Comparison of ENCODE assay signal across 8 mouse cellular contexts in the genomic region with DNA sequence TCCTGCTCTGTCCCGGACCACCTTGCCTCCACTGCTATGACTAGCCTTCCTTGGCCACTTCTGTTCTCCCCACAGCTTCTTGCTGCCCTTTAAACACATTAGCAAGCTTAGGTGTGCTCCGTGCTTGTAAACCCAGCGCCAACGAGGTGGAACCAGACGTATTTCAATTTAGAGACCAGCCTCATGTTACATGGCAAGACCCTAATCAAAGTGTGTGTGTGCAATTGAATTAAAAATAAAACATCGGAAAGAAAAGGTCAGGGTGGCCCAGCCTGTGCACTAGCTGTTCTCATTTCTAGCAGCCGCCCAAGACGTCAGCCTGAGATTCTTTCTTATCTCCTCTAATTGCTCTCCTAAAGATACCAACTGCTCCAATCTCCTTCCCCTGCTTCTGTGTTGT. TPM values are rescaled to one million over a fixed set of nuclear protein-coding genes. Genes with fewer than 3 reads are reported as not detected.
DNase-seq lines count a peak whose midpoint lies in the region; ATAC-seq and TF ChIP-seq lines count a peak whose summit lies in the region.

No protein-coding gene starts in this region.

- peak overlapping the region; percentile 99 for H3K9ac ChIP-seq in heart, embryonic 13.5 days
- peak overlapping the region; percentile 5; the same call in 1 of the 2 replicates for H3K9ac ChIP-seq in MEL (ENCODE audit: control insufficient read depth, low read depth, low read length, poor library complexity, severe bottlenecking)
- H3K9ac ChIP-seq in hindbrain, embryonic 11.5 days (ENCODE audit: low read depth, low read length): peak overlapping the region; percentile 48

- ATAC-seq in heart, embryonic 13.5 days (ENCODE audit: extremely low read depth, insufficient number of reproducible peaks, low FRiP score, low TSS enrichment): no peak
- ATAC-seq in hindbrain, embryonic 11.5 days (ENCODE audit: low FRiP score): no peak

- WGBS in heart, embryonic 13.5 days: 34% methylated on average over 8 of the region's 8 CpGs
- WGBS in hindbrain, embryonic 11.5 days: 52% methylated on average over 8 of the region's 8 CpGs
- 52% methylated on average over 8 of the region's 8 CpGs for WGBS in midbrain, embryonic 10.5 days

- H3K27me3 ChIP-seq in heart, embryonic 13.5 days (replicated peaks): no peaks in the 10 kb centered on the region
- H3K27me3 ChIP-seq in MEL (ENCODE audit: control insufficient read depth in 1 of 2, insufficient read depth in 2 of 2, low read length in 2 of 2): no peaks in the 10 kb centered on the region
- H3K27me3 ChIP-seq in hindbrain, embryonic 11.5 days (ENCODE audit: control insufficient read depth, insufficient read depth, low read length): no peaks in the 10 kb centered on the region
- H3K27me3 ChIP-seq in midbrain, embryonic 10.5 days (ENCODE audit: low read depth, poor library complexity, severe bottlenecking): no peaks in the 10 kb centered on the region

- intact Hi-C loops in heart, postnatal 10 days (cut with DNase I): loop anchor here (10.0 kb wide), 1 partner anchor 360 kb away; no protein-coding TSS in a partner anchor

- peak overlapping the region; percentile 94 for H3K27ac ChIP-seq in heart, embryonic 13.5 days (replicated peaks)
- H3K27ac ChIP-seq in MEL (ENCODE audit: control insufficient read depth, low read depth, low read length): no peak overlapping the region
- peak overlapping the region; percentile 24; the same call in 1 of the 2 replicates for H3K27ac ChIP-seq in hindbrain, embryonic 11.5 days (ENCODE audit: low read depth, low read length)
- H3K27ac ChIP-seq in midbrain, embryonic 10.5 days (replicated peaks): peak overlapping the region; percentile 98

- DNase-seq in heart, postnatal 10 days: no peak
- no peak for DNase-seq in MEL (ENCODE audit: low read depth, low spot score)
- DNase-seq in hindbrain, embryonic 11.5 days (ENCODE audit: low spot score): no peak
- no peak for DNase-seq in midbrain, embryonic 10.5 days (ENCODE audit: low spot score)
- DNase-seq in adrenal gland, adult 8-10 months: no peak
- DNase-seq in adrenal gland, adult 18-20 months (ENCODE audit: low spot score in 2 of 2): no peak
- no peak for DNase-seq in adrenal gland, postnatal 14 days

- peaks cover 17% of the 10 kb centered on the region for H3K36me3 ChIP-seq in heart, embryonic 13.5 days
- peaks cover 8 to 21% of the 10 kb centered on the region in 2 experiments for H3K36me3 ChIP-seq in MEL (ENCODE audit: control insufficient read depth in 1 of 2, insufficient read depth in 2 of 2, low read length in 2 of 2)
- no peaks in the 10 kb centered on the region for H3K36me3 ChIP-seq in hindbrain, embryonic 11.5 days (ENCODE audit: control insufficient read depth, insufficient read depth, low read length)
- H3K36me3 ChIP-seq in midbrain, embryonic 10.5 days: peaks cover 19% of the 10 kb centered on the region

- no peaks in the 10 kb centered on the region for H3K9me3 ChIP-seq in heart, embryonic 13.5 days
- H3K9me3 ChIP-seq in MEL (replicated peaks; ENCODE audit: insufficient read depth, low read length): no peaks in the 10 kb centered on the region
- no peaks in the 10 kb centered on the region for H3K9me3 ChIP-seq in hindbrain, embryonic 11.5 days (ENCODE audit: control insufficient read depth, low read length)
- no peaks in the 10 kb centered on the region for H3K9me3 ChIP-seq in midbrain, embryonic 10.5 days (replicated peaks)

- TF ChIP-seq RAD21 in MEL (IDR thresholded peaks at IDR 0.05; ENCODE audit: low read depth, low read length): no peak

- no peak for TF ChIP-seq EP300 in MEL (IDR thresholded peaks at IDR 0.05; ENCODE audit: low read depth in 1 of 2, low read length in 2 of 2)

- peak overlapping the region; percentile 97 for H3K4me2 ChIP-seq in heart, embryonic 13.5 days
- peak overlapping the region; percentile 85 for H3K4me2 ChIP-seq in hindbrain, embryonic 11.5 days (replicated peaks; ENCODE audit: low read depth, low read length)

- no peak for TF ChIP-seq POLR2A in MEL (IDR thresholded peaks at IDR 0.05; ENCODE audit: control insufficient read depth in 1 of 2, insufficient read depth in 1 of 2, low read depth in 1 of 2, low read length in 2 of 2, poor library complexity in 1 of 2)

- H3K4me1 ChIP-seq in heart, embryonic 13.5 days: peaks cover 44% of the 10 kb centered on the region
- peaks cover 0 to 26% of the 10 kb centered on the region in 2 experiments; a peak in 3 of 4 replicates for H3K4me1 ChIP-seq in MEL (ENCODE audit: control insufficient read depth in 1 of 2, insufficient read depth in 2 of 2, low read length in 2 of 2)
- H3K4me1 ChIP-seq in hindbrain, embryonic 11.5 days (replicated peaks; ENCODE audit: control insufficient read depth, insufficient read depth, low read length): peaks cover 11% of the 10 kb centered on the region
- peaks cover 58% of the 10 kb centered on the region for H3K4me1 ChIP-seq in midbrain, embryonic 10.5 days

- peak overlapping the region; percentile 99 for H3K4me3 ChIP-seq in heart, embryonic 13.5 days
- peak overlapping the region; percentile 61 to 87 for H3K4me3 ChIP-seq in MEL (ENCODE audit: control insufficient read depth in 1 of 2, insufficient read depth in 1 of 2, low read depth in 2 of 2, low read length in 2 of 2)
- H3K4me3 ChIP-seq in hindbrain, embryonic 11.5 days (ENCODE audit: low read depth, low read length): peak overlapping the region; percentile 98
- H3K4me3 ChIP-seq in midbrain, embryonic 10.5 days: peak overlapping the region; percentile 85

- TF ChIP-seq CTCF in MEL (IDR thresholded peaks at IDR 0.05 in 2 of 3, conservative IDR thresholded peaks at IDR 0.05 in 1 of 3; ENCODE audit: control insufficient read depth in 1 of 3, insufficient read depth in 1 of 3, low read depth in 2 of 3, low read length in 3 of 3, poor library complexity in 1 of 3, severe bottlenecking in 1 of 3): no peak

- peaks cover 31% of the 10 kb centered on the region for H3K79me2 ChIP-seq in MEL (ENCODE audit: control insufficient read depth, insufficient read depth, low read length, poor library complexity)

TF ChIP-seq in MEL, 35 proteins besides CTCF, POLR2A, EP300 and RAD21:
- no peak for TF ChIP-seq ZC3H11A (IDR thresholded peaks at IDR 0.05; ENCODE audit: low read depth, low read length)
- TF ChIP-seq RCOR1 (IDR thresholded peaks at IDR 0.05; ENCODE audit: low read depth, low read length): peak; percentile 77; the same call in 1 of the 2 replicates
- peak; percentile 45 for TF ChIP-seq GATA1 (IDR thresholded peaks at IDR 0.05; ENCODE audit: low read depth, low read length)
- TF ChIP-seq KAT2A (conservative IDR thresholded peaks at IDR 0.05; ENCODE audit: low read depth, low read length): no peak
- peak; percentile 16; the same call in 1 of the 2 replicates for TF ChIP-seq MYC (IDR thresholded peaks at IDR 0.05; ENCODE audit: low read depth, low read length)
TF ChIP-seq in MEL: peak in this region for 3.

RNA-seq across cellular contexts. Expression of a gene that starts 0.8 kb away (rescaled TPM):
- polyA plus RNA-seq in heart, embryonic 13.5 days (2015; fragmentation: Nextera tagmentation; extraction: Ambion mirVana): 27.4 and 29.7 TPM in 2 replicates
- total RNA-seq in heart, postnatal 10 days (2021): 10 to 100 TPM; 47.2 to 52.3 TPM
- total RNA-seq in MEL (2012; rRNA removed): 29.8 and 30.9 TPM in 2 replicates
- polyA plus RNA-seq in MEL (2012; ENCODE audit: insufficient read depth in 1 of 2, insufficient read length in 2 of 2, low read depth in 1 of 2, low replicate concordance in 2 of 2, missing spikeins in 1 of 2): 10 to 100 TPM in 1 of 2 experiments, not detected in 1; 46.6 TPM
- 80.0 and 88.5 TPM in 2 replicates for polyA plus RNA-seq in hindbrain, embryonic 11.5 days (2014; fragmentation: Nextera tagmentation; extraction: Ambion mirVana)
- polyA plus RNA-seq in midbrain, embryonic 10.5 days (2016; fragmentation: Nextera tagmentation; extraction: Ambion mirVana): 47.3 and 50.7 TPM in 2 replicates
- 10 to 100 TPM; 66.1 to 76.0 (median 71.6) TPM for total RNA-seq in adrenal gland, adult 8-10 months (2022)
- 10 to 100 TPM; 75.1 to 76.9 TPM for total RNA-seq in adrenal gland, adult 18-20 months (2021)
- total RNA-seq in adrenal gland, postnatal 14 days (2021): 63.7 and 70.5 TPM in 2 replicates

RNA-seq across cellular contexts. Expression of a gene that starts 1.0 kb away (rescaled TPM):
- polyA plus RNA-seq in heart, embryonic 13.5 days (2015; fragmentation: Nextera tagmentation; extraction: Ambion mirVana): 11.8 and 12.2 TPM in 2 replicates
- total RNA-seq in heart, postnatal 10 days (2021): 10 to 100 TPM; 17.6 to 19.2 TPM
- 2.1 and 2.8 TPM in 2 replicates for total RNA-seq in MEL (2012; rRNA removed)
- 10 to 100 TPM in 1 of 2 experiments, not detected in 1; 12.4 TPM for polyA plus RNA-seq in MEL (2012; ENCODE audit: insufficient read depth in 1 of 2, insufficient read length in 2 of 2, low read depth in 1 of 2, low replicate concordance in 2 of 2, missing spikeins in 1 of 2)
- polyA plus RNA-seq in hindbrain, embryonic 11.5 days (2014; fragmentation: Nextera tagmentation; extraction: Ambion mirVana): 16.4 and 17.1 TPM in 2 replicates
- 11.5 and 14.6 TPM in 2 replicates for polyA plus RNA-seq in midbrain, embryonic 10.5 days (2016; fragmentation: Nextera tagmentation; extraction: Ambion mirVana)
- 10 to 100 TPM; 25.5 to 37.2 (median 30.7) TPM for total RNA-seq in adrenal gland, adult 8-10 months (2022)
- total RNA-seq in adrenal gland, adult 18-20 months (2021): 10 to 100 TPM; 18.7 to 25.4 TPM
- total RNA-seq in adrenal gland, postnatal 14 days (2021): 25.2 and 32.4 TPM in 2 replicates

Comparison
In these comparisons a context has a peak if more than half of its experiments do, and no peak if none do; other contexts are left out.
1. H3K9ac ChIP-seq: peak in every context shown above with its lines; median percentile 99 in heart, embryonic 13.5 days; 48 in hindbrain, embryonic 11.5 days; 5 in MEL.